Mouse (Mus musculus) limb, embryonic 10.5 days (tissue): ENCODE data around the gene Mocs3. TPM values are rescaled to one million over a fixed set of nuclear protein-coding genes. Genes with fewer than 3 reads are reported as not detected.
A peak's percentile ranks its signal among the peaks of the same experiment; 100 is the strongest.

Source experiments
- DNase-seq: peaks from one replicate; pipeline ENCODE4 v3.0.0-alpha.2; 2017; ENCODE audit warnings: low spot score
- H3K27ac ChIP-seq: fragments of 300-500 bp; sonication (generic); 2 replicates; pipeline ENCODE4 v1.5.1; 2016; ENCODE audit warnings: mild to moderate bottlenecking
- H3K27me3 ChIP-seq: fragments of 300-500 bp; sonication (generic); 2 replicates; pipeline ENCODE4 v1.6.1; 2016; ENCODE audit warnings: low read depth, mild to moderate bottlenecking; ENCODE audit not compliant: poor library complexity, severe bottlenecking
- H3K36me3 ChIP-seq: fragments of 300-500 bp; sonication (generic); 2 replicates; pipeline ENCODE4 v1.6.1; 2016; ENCODE audit warnings: mild to moderate bottlenecking, moderate library complexity
- H3K4me1 ChIP-seq: fragments of 300-500 bp; sonication (generic); 2 replicates; pipeline ENCODE4 v1.6.1; 2016
- H3K4me3 ChIP-seq: fragments of 300-500 bp; sonication (generic); 2 replicates; pipeline ENCODE4 v1.5.1; 2016; ENCODE audit warnings: mild to moderate bottlenecking, moderate library complexity
- H3K9me3 ChIP-seq: fragments of 300-500 bp; sonication (generic); replicated peaks from 2 replicates; pipeline ENCODE4 v1.6.1; 2016; ENCODE audit warnings: mild to moderate bottlenecking
- WGBS: fragments of 180-500 bp; shearing (Covaris S2); methylation state at CpG from one replicate; pipeline ENCODE4 v1.1.7; 2016; 5-methylcytosine and 5-hydroxymethylcytosine counted together
- polyA plus RNA-seq: library from polyadenylated mRNA; unstranded; fragments of >200 nt; fragmentation: Nextera tagmentation; extraction: Ambion mirVana; gene quantifications from 2 replicates; pipeline ENCODE4 v1.2.1, GENCODE M21; 2016

The Mocs3 gene
- polyA plus RNA-seq, 1 experiment from 2014 or later: 7.4 TPM

DNA sequence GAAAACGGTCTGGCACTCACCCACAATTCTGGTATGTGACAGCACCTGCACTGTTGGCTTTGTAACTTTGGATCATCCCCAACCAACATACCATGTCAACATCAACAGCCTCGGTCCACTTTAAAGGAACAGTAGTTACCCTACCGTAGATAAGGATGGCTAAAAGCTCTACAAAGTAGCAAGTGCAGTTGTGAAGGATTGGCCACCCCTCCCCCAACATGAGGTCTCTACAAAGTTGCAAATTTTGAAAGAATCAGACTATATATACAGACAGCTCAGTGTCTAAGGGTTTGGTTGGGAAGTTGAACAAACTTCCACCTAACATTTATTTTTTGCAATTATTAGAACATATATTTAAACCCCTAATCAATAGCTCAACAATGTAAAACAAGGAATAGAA is 22.5 kb upstream of the Mocs3 start:
- Histone ChIP-seq H3K4me1 (peaks cover 20% of the 10 kb centered on the region), H3K27ac (peak overlapping the region; percentile 100), H3K9me3 (no peaks in the 10 kb centered on the region), H3K4me3 (peak overlapping the region; percentile 99), H3K27me3 (no peaks in the 10 kb centered on the region), H3K36me3 (peaks cover 78% of the 10 kb centered on the region)
- DNase-seq: no peak
- WGBS: 96% methylated on average over 3 of the region's 3 CpGs

DNA sequence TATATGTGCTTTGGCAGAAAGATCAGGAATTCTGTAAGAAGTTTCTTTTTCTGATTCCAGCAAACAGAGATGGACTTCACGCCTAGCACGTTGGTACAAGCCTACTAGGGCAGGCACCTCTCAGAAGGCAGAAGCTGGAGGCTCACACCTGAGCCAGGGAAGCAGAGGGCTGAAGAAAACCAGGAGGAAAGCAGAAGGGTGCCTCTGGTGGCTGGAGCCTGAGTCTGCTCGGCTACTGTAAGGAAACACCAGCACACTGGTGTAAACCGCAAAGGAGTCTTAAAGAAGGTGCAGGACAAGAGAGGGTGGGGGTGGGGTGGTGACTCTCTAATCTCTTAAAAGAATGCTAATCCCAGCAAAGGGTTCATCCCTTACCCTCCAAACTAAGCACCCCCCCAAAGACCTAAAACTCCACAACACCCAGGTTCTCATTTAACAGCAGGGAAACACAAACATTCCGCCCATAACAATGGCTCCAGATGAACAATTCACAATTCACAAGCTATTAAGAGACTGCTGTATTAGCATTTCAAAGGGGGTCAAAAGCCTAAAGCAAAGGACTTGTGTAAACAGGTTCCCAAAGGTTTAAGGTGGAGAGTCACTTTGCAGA is 16.5 kb upstream of the Mocs3 start:
- Histone ChIP-seq H3K36me3 (peaks cover 99% of the 10 kb centered on the region), H3K4me1 (no peaks in the 10 kb centered on the region), H3K27ac (no peak overlapping the region), H3K27me3 (no peaks in the 10 kb centered on the region), H3K9me3 (no peaks in the 10 kb centered on the region), H3K4me3 (no peak overlapping the region)
- DNase-seq: no peak
- 57% methylated on average over 5 of the region's 5 CpGs for WGBS

DNA sequence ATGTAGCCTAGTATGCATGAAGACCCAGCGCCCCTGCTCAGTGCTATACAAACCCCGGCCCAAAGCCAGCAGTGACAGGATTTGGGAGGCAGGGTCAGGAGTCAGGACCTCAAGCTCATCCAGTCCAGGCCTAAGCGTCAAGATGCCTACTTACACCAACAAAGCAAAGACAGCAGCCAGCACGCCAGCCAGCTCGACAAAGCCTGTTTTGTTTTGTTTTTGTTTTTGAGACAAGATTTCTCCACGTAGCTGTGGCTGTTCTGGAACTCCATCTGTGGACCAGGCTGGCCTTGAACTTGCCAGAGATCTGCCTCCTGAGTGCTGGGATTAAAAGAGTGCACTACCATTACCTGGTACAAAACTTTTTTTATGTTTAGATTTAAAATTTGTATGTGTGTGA is 7.1 kb upstream of the Mocs3 start:
- peaks cover 5% of the 10 kb centered on the region for H3K4me1 ChIP-seq
- no peak overlapping the region for H3K27ac ChIP-seq
- H3K27me3 ChIP-seq: no peaks in the 10 kb centered on the region
- 94% methylated on average over 6 of the region's 6 CpGs for WGBS
- no peak for DNase-seq
- H3K9me3 ChIP-seq: no peaks in the 10 kb centered on the region
- H3K4me3 ChIP-seq: no peak overlapping the region
- peaks cover 89% of the 10 kb centered on the region for H3K36me3 ChIP-seq

- Histone ChIP-seq H3K36me3 (peaks cover 62% of the 10 kb centered on the region), H3K4me1 (peaks cover 33% of the 10 kb centered on the region), H3K27me3 (no peaks in the 10 kb centered on the region), H3K9me3 (no peaks in the 10 kb centered on the region), H3K4me3 (peak overlapping the region; percentile 100), H3K27ac (peak overlapping the region; percentile 97)
- 21% methylated on average over 41 of the region's 41 CpGs for WGBS
- DNase-seq: peak; percentile 38
Measured at GRCm38 (mm10) chr2:168229116-168230025, 1.1 kb upstream of the Mocs3 start.

- 5% methylated on average over 105 of the region's 105 CpGs for WGBS
- Histone ChIP-seq H3K9me3 (no peaks in the 10 kb centered on the region), H3K36me3 (peaks cover 53% of the 10 kb centered on the region), H3K4me3 (peak overlapping the region; percentile 100), H3K27me3 (no peaks in the 10 kb centered on the region), H3K4me1 (peaks cover 33% of the 10 kb centered on the region), H3K27ac (peak overlapping the region; percentile 97)
- peak; percentile 44 for DNase-seq
Measured at GRCm38 (mm10) chr2:168230773-168231470, 500 bp downstream of the Mocs3 start.

DNA sequence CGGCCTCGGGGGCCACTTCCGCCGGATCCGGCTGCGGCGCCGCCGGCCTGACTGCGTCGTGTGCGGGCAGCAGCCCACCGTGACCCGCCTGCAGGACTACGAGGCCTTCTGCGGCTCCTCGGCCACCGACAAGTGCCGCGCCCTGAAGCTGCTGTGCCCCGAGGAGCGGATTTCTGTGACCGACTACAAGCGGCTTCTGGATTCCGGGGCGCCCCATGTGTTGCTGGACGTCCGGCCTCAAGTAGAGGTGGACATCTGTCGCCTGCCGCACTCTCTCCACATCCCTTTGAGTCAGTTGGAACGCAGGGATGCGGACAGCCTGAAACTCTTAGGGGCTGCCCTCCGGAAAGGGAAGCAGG is 1.0 kb downstream of the Mocs3 start:
- H3K9me3 ChIP-seq: no peaks in the 10 kb centered on the region
- H3K4me3 ChIP-seq: peak overlapping the region; percentile 100
- peak overlapping the region; percentile 97; the same call in 1 of the 2 replicates for H3K27ac ChIP-seq
- H3K4me1 ChIP-seq: peaks cover 33% of the 10 kb centered on the region
- peaks cover 47% of the 10 kb centered on the region for H3K36me3 ChIP-seq
- DNase-seq: no peak
- H3K27me3 ChIP-seq: no peaks in the 10 kb centered on the region
- WGBS: 64% methylated on average over 33 of the region's 33 CpGs

GRCm38 (mm10) chr2:168233286-168233685 is 2.9 kb downstream of the Mocs3 start:
- Histone ChIP-seq H3K4me3 (no peak overlapping the region), H3K27me3 (no peaks in the 10 kb centered on the region), H3K4me1 (peaks cover 29% of the 10 kb centered on the region), H3K27ac (no peak overlapping the region), H3K36me3 (peaks cover 35% of the 10 kb centered on the region), H3K9me3 (no peaks in the 10 kb centered on the region)
- no peak for DNase-seq
- WGBS: 90% methylated on average over 5 of the region's 5 CpGs

- WGBS: 85% methylated on average over 4 of the region's 4 CpGs
- H3K4me1 ChIP-seq: no peaks in the 10 kb centered on the region
- no peak for DNase-seq
- no peaks in the 10 kb centered on the region for H3K27me3 ChIP-seq
- H3K36me3 ChIP-seq: peaks cover 17% of the 10 kb centered on the region
- no peak overlapping the region for H3K4me3 ChIP-seq
- H3K27ac ChIP-seq: no peak overlapping the region
- H3K9me3 ChIP-seq: no peaks in the 10 kb centered on the region
Measured at GRCm38 (mm10) chr2:168238335-168238734, 7.9 kb downstream of the Mocs3 start.

GRCm38 (mm10) chr2:168242841-168243240 is 12.4 kb downstream of the Mocs3 start:
- H3K36me3 ChIP-seq: no peaks in the 10 kb centered on the region
- no peak overlapping the region for H3K4me3 ChIP-seq
- H3K27ac ChIP-seq: no peak overlapping the region
- H3K9me3 ChIP-seq: no peaks in the 10 kb centered on the region
- peaks cover 11% of the 10 kb centered on the region; the same call in 1 of the 2 replicates for H3K27me3 ChIP-seq
- no peak for DNase-seq
- H3K4me1 ChIP-seq: no peaks in the 10 kb centered on the region; the same call in 1 of the 2 replicates

DNA sequence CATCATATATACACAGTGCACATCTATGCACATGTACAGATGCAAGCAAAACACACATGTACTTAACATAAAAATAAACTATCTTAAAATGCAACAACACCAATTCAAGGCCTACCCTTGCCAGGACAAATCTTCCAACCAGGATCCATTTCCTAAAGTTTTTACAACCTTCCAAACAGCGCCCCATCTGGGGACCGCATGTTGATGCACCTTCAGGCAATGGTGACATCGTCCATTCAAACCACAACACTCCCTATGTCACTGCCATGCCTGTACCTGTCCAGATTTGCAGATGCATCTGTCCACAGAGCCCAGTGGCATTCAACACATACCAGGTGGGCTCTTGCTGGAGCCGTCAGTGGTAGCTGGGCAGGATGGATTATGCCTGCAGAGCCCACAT is 12.9 kb downstream of the Mocs3 start:
- H3K4me3 ChIP-seq: no peak overlapping the region
- no peak overlapping the region for H3K27ac ChIP-seq
- H3K27me3 ChIP-seq: peaks cover 11% of the 10 kb centered on the region; the same call in 1 of the 2 replicates
- no peaks in the 10 kb centered on the region for H3K36me3 ChIP-seq
- DNase-seq: no peak
- WGBS: 68% methylated on average over 4 of the region's 4 CpGs
- no peaks in the 10 kb centered on the region; the same call in 1 of the 2 replicates for H3K4me1 ChIP-seq
- no peaks in the 10 kb centered on the region for H3K9me3 ChIP-seq

- no peak for DNase-seq
- 37% methylated on average over 8 of the region's 8 CpGs for WGBS
- H3K36me3 ChIP-seq: no peaks in the 10 kb centered on the region
- H3K27ac ChIP-seq: no peak overlapping the region
- H3K27me3 ChIP-seq: peaks cover 11% of the 10 kb centered on the region; the same call in 1 of the 2 replicates
- H3K4me1 ChIP-seq: no peaks in the 10 kb centered on the region; the same call in 1 of the 2 replicates
- H3K9me3 ChIP-seq: no peaks in the 10 kb centered on the region
- H3K4me3 ChIP-seq: no peak overlapping the region
Measured at GRCm38 (mm10) chr2:168245571-168245970, 15.1 kb downstream of the Mocs3 start.

DNA sequence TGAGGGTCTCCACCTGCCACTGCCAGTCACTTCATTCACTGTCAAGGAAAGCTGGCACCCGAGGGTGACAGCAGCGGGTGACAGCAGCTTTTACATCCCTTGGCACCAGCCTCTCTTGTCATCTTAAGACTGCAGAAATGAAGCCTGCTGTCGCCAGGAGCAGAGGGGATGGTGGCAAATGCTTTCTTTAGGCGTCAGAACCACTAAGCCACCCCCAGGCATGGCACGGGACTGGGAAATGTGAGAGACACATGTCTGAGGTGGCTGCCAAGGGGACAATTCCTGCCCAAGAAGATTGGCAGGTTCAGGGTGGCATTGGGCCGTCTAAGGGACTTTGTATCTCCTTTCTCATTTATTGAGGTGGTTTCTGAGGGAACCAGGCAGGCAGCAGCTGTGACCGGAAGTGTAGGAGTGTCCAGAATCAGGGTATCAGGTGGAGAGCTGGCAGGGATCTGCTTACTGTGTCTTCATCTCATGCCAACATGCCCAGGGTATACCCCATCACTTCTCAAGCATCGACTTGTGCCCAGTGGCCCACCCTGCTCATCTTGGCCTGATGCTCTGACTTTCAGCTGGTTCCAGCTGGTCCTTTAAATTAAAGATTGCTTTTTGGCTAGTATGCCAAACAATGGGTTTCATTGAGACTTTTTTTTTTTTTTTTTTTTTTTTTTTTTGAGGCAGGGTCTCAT is 17.9 kb downstream of the Mocs3 start:
- Histone ChIP-seq H3K27me3 (peaks cover 22% of the 10 kb centered on the region), H3K4me1 (peaks cover 7% of the 10 kb centered on the region), H3K9me3 (no peaks in the 10 kb centered on the region), H3K4me3 (no peak overlapping the region), H3K27ac (no peak overlapping the region), H3K36me3 (no peaks in the 10 kb centered on the region)
- DNase-seq: no peak
- WGBS: 81% methylated on average over 8 of the region's 8 CpGs
